13 mouse cellular contexts compared by ENCODE assay signal in genomic region chr5:66294106-66294625, GRCm38 (mm10). TPM values are rescaled to one million over a fixed set of nuclear protein-coding genes. Genes with fewer than 3 reads are reported as not detected.
"Had no signal": no experiment of that assay in that cellular context is flagged by ENCODE, and none has a peak within 500 bp of the region (broad histone marks: within the 10 kb centered on the region; RNA-seq: fewer than 3 reads in every experiment).

No protein-coding gene starts in this region.

- ATAC-seq: intestine, postnatal 0 days; liver, postnatal 0 days; midbrain, embryonic 13.5 days had no signal

- DNase-seq: kidney, adult 8-10 months; kidney, postnatal 25 days; layer of hippocampus, adult 9-11 months; layer of hippocampus, postnatal 36 days; liver; liver, embryonic 13.5 days; liver, postnatal 0 days; lung, postnatal 14 days; right cerebral cortex, postnatal 4 days; spleen, adult 18-20 months had no signal

RNA-seq across cellular contexts. Expression of gene Nsun7, which starts 34.5 kb away (rescaled TPM):
- total RNA-seq: neutrophil, adult 5-6 weeks had no signal
